Mouse (Mus musculus) hematopoietic stem cell, adult 5-6 weeks (primary cell): Measurements from ENCODE around the gene Pex16. TPM values are rescaled to one million over a fixed set of nuclear protein-coding genes. Genes with fewer than 3 reads are reported as not detected.

Experiments used
- ATAC-seq, 2 experiments: fragments of 125-278 bp in 1 of 2; replicated peaks in 1 of 2; 2 replicates each; pipeline ENCODE4 v1.8.0; 2016 to 2017; ENCODE audit warnings: inconsistent platforms in 2 of 2, mild to moderate bottlenecking in 2 of 2, moderate number of reproducible peaks in 2 of 2, low read depth in 1 of 2, moderate TSS enrichment in 1 of 2; ENCODE audit not compliant: low FRiP score in 2 of 2, poor library complexity in 2 of 2, severe bottlenecking in 2 of 2, insufficient read depth in 1 of 2, low TSS enrichment in 1 of 2
- total RNA-seq: library from RNA; stranded (forward); fragments of 172-1452, 232-1000 nt; gene quantifications from 2 replicates; pipeline ENCODE4 v1.2.3, GENCODE M21; 2017

Gene Pex16
- total RNA-seq, 1 experiment from 2014 or later, result 16.1 TPM

DNA sequence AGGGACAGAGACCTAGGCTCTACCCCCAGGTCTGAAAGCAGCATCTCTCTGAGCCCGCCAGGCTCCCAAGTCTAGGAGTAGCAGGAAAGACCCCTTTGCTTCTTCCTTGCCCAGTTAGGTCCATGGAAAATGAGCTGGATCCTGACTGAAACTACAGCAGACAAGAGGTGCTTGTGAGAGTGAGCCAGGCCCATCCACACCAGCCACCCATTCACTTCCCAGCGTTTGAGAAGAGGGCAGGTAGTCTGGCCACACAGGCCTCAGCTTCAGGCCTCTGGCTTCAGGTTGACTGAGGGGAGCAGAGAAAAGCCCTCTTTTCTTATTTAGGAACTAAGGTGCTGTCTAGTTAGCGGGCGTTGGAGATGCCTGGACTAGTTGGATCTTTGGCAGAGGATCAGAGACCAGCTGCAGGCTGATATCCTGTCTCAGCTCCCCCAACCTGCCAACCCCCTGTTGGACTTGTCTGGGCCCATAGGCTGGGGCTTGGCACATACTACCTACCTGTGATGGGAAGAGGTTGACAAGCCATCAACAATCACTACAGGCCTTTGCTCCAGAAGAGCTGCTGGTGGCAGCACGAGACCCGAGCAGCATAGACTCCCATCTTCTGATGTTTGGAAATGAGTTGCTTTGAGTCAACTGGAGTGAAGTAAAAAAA, 11.8 kb upstream of the Pex16 start:
- ATAC-seq, result no peak

- no peak for ATAC-seq
Measured at GRCm38 (mm10) chr2:92364086-92364485, 10.4 kb upstream of the Pex16 start.

- ATAC-seq, result no peak
Measured at GRCm38 (mm10) chr2:92365568-92365967, 8.9 kb upstream of the Pex16 start.

GRCm38 (mm10) chr2:92367383-92368029, 7.0 kb upstream of the Pex16 start:
- no peak for ATAC-seq

DNA sequence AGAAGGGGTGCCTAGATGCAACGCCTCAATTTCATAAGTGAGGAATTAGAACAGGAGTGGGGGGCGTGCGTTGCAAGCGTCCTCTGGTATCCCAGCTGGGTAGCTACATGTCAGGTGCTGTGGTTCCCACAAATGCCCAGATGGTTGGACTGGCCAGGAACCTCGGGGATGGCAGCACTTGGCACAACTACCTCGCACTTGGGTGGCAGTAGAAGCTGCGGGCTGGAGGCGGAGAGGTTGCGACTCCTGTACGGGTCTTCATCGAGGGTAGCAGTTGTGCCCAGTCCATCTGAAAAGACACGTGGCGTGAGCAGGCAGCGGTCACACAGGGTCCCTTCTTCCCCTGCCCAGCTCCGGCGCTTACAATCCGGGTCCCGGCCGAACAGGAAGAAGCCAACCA, 4.1 kb upstream of the Pex16 start:
- no peak for ATAC-seq

- ATAC-seq, result 0 out of 4 replicates have a peak, but pooled peaks of 1 of the 2 experiments have one; percentile 11
Measured at GRCm38 (mm10) chr2:92370821-92371805, 3.4 kb upstream of the Pex16 start.

- ATAC-seq, result no peak
Measured at GRCm38 (mm10) chr2:92371971-92372690, 2.3 kb upstream of the Pex16 start.

GRCm38 (mm10) chr2:92372767-92373436, 1.6 kb upstream of the Pex16 start:
- no peak for ATAC-seq

- ATAC-seq, result no peak
Measured at GRCm38 (mm10) chr2:92373437-92373813, 1.1 kb upstream of the Pex16 start.

DNA sequence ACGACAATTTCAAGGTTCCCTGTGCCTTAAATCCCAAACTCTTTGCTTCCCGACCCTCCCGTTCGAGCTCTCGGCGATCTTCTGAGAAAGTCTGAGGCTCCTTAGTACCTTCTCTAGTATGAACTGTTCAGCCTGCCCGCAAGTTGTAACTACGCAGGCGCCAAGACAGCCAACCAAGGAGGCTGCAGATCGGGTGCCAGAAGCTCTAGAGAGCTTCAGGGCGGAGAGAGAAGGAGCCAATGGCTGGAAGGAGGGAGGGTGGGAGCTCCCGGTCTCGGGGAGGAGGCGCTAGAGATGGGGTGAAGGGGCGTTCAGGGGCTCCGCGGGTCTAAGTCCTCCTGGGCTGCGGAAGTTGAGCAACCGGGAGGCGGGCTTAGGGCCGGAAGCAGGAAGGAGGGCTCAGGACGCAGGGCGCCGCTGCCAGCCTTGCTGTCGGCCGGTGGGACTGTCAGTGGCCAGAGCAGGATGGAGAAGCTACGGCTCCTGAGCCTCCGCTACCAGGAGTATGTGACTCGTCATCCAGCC, 685 bp downstream of the Pex16 start:
- peak; percentile 92 to 93 for ATAC-seq

- ATAC-seq, result no peak
Measured at GRCm38 (mm10) chr2:92375788-92376187, 1.3 kb downstream of the Pex16 start.

- ATAC-seq, result no peak
Measured at GRCm38 (mm10) chr2:92376300-92376699, 1.8 kb downstream of the Pex16 start.

GRCm38 (mm10) chr2:92377320-92377719, 2.8 kb downstream of the Pex16 start:
- no peak for ATAC-seq

- no peak for ATAC-seq
Measured at GRCm38 (mm10) chr2:92379783-92380494, 5.5 kb downstream of the Pex16 start.

GRCm38 (mm10) chr2:92380495-92381050, 6.1 kb downstream of the Pex16 start:
- no peak for ATAC-seq

DNA sequence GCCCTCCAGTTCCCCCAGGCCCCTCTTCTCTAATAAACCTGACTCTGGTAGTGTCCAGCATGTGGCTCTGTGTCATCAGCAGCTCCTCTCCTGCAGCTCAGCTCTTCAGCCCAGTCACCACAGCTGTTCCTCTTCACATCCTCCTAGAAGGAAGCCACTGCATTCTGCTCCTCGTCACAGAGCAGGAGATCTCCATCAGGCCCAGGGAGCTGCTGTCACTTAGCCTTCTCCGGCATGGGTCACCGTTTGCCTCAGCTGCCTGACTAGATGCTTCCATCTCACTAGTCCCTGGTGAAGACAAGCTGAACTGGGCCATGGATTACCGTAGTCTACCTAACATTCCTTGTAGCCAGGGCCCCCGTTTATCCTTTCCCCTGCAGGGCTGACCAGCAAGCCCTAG, 6.7 kb downstream of the Pex16 start:
- ATAC-seq, result no peak
